Mouse (Mus musculus): Measurements from ENCODE around the gene Igsf3.
A peak's percentile ranks its signal among the peaks of the same experiment; 100 is the strongest.

The Igsf3 gene

GRCm38 (mm10) chr3:101461046-101461445 is 84.2 kb downstream of the Igsf3 start:
- no peak for DNase-seq

- no peak for DNase-seq
These were observed 84.9 kb downstream of the Igsf3 start for GRCm38 (mm10) chr3:101461816-101462215.

- DNase-seq = peak; percentile 84
These were observed 85.4 kb downstream of the Igsf3 start for GRCm38 (mm10) chr3:101462294-101462693.

GRCm38 (mm10) chr3:101463491-101463890 is 86.6 kb downstream of the Igsf3 start:
- DNase-seq = no peak

GRCm38 (mm10) chr3:101469675-101470074 is 92.8 kb downstream of the Igsf3 start:
- no peak for DNase-seq

GRCm38 (mm10) chr3:101471881-101472280 is 95.0 kb downstream of the Igsf3 start:
- DNase-seq = no peak

GRCm38 (mm10) chr3:101481951-101482350 is 105.1 kb downstream of the Igsf3 start:
- DNase-seq = no peak

GRCm38 (mm10) chr3:101483256-101483983 is 106.5 kb downstream of the Igsf3 start:
- no peak for DNase-seq

- peak; percentile 38 for DNase-seq
These were observed 109.3 kb downstream of the Igsf3 start for GRCm38 (mm10) chr3:101486054-101486765.

GRCm38 (mm10) chr3:101487436-101487835 is 110.6 kb downstream of the Igsf3 start:
- no peak for DNase-seq

GRCm38 (mm10) chr3:101488204-101488603 is 111.3 kb downstream of the Igsf3 start:
- DNase-seq = no peak

GRCm38 (mm10) chr3:101490515-101490914 is 113.6 kb downstream of the Igsf3 start:
- no peak for DNase-seq

- no peak for DNase-seq
These were observed 116.0 kb downstream of the Igsf3 start for GRCm38 (mm10) chr3:101492908-101493307.

GRCm38 (mm10) chr3:101493937-101494459 is 117.1 kb downstream of the Igsf3 start:
- DNase-seq = peak; percentile 96

- no peak for DNase-seq
These were observed 120.6 kb downstream of the Igsf3 start for GRCm38 (mm10) chr3:101497432-101498030.

GRCm38 (mm10) chr3:101499906-101500305 is 123.0 kb downstream of the Igsf3 start:
- no peak for DNase-seq

GRCm38 (mm10) chr3:101500393-101501051 is 123.6 kb downstream of the Igsf3 start:
- DNase-seq = peak; percentile 55

GRCm38 (mm10) chr3:101501611-101502010 is 124.7 kb downstream of the Igsf3 start:
- DNase-seq = no peak

- no peak for DNase-seq
These were observed 125.3 kb downstream of the Igsf3 start for GRCm38 (mm10) chr3:101502086-101502760.

GRCm38 (mm10) chr3:101506179-101506578 is 129.3 kb downstream of the Igsf3 start:
- DNase-seq = peak; percentile 93

GRCm38 (mm10) chr3:101506970-101507702 is 130.3 kb downstream of the Igsf3 start:
- DNase-seq = peak; percentile 71

- no peak for DNase-seq
These were observed 130.9 kb downstream of the Igsf3 start for GRCm38 (mm10) chr3:101507766-101508165.
